Mouse (Mus musculus): ENCODE measurements around the gene Nphs2. TPM values are rescaled to one million over a fixed set of nuclear protein-coding genes. Genes with fewer than 3 reads are reported as not detected.
"Not testable (repeated sequence)": the region's sequence is repeated elsewhere in the genome, so short reads cannot be mapped to it uniquely, and the experiment has no call there.

Gene Nphs2
- polyA plus RNA-seq, 2 experiments, result 0.01 TPM; not detected in 1

- no peaks in the 10 kb centered on the region for H3K27me3 ChIP-seq (ENCODE audit: control insufficient read depth, insufficient read depth, low read length)
- H3K9me3 ChIP-seq (ENCODE audit: control insufficient read depth, low read length), result no peaks in the 10 kb centered on the region
- H3K36me3 ChIP-seq (replicated peaks; ENCODE audit: control insufficient read depth, insufficient read depth, low read depth), result no peaks in the 10 kb centered on the region
- 0 out of 4 replicates have a peak, but pooled peaks cover 0 to 6% of the 10 kb centered on the region in 2 experiments for H3K4me1 ChIP-seq (replicated peaks; ENCODE audit: control insufficient read depth in 2 of 2, insufficient read depth in 2 of 2, low read length in 1 of 2)
- H3K4me2 ChIP-seq (ENCODE audit: low read depth), result no peak overlapping the region
- H3K4me3 ChIP-seq (ENCODE audit: insufficient read depth in 1 of 2, low read depth in 2 of 2, low read length in 2 of 2), result no peak overlapping the region
- H3K9ac ChIP-seq (replicated peaks), result no peak overlapping the region
- TF ChIP-seq EP300 (IDR thresholded peaks at IDR 0.05; ENCODE audit: low read depth), result no peak
- no peak for TF ChIP-seq CTCF (IDR thresholded peaks at IDR 0.05; ENCODE audit: low read depth)
- DNase-seq (ENCODE audit: low read depth in 3 of 3, low spot score in 3 of 3), result no peak
- H3K27ac ChIP-seq, result no peak overlapping the region
- ATAC-seq (ENCODE audit: insufficient read depth), result no peak
- WGBS (ENCODE audit: insufficient replicate concordance), result 32% methylated on average over 5 of the region's 5 CpGs
Measured at GRCm38 (mm10) chr1:156285541-156285896, 25.0 kb upstream of the Nphs2 start.

GRCm38 (mm10) chr1:156288556-156289221 is 21.8 kb upstream of the Nphs2 start:
- no peaks in the 10 kb centered on the region for H3K36me3 ChIP-seq (replicated peaks; ENCODE audit: control insufficient read depth, insufficient read depth, low read depth)
- no peak overlapping the region for H3K4me3 ChIP-seq (ENCODE audit: insufficient read depth in 1 of 2, low read depth in 2 of 2, low read length in 2 of 2)
- H3K9ac ChIP-seq (replicated peaks), result no peak overlapping the region
- H3K4me2 ChIP-seq (ENCODE audit: low read depth), result no peak overlapping the region
- ATAC-seq (ENCODE audit: insufficient read depth) (no peak), DNase-seq (ENCODE audit: low read depth in 3 of 3, low spot score in 3 of 3) (no peak)
- 0 out of 4 replicates have a peak, but pooled peaks cover 0 to 5% of the 10 kb centered on the region in 2 experiments for H3K4me1 ChIP-seq (replicated peaks; ENCODE audit: control insufficient read depth in 2 of 2, insufficient read depth in 2 of 2, low read length in 1 of 2)
- H3K27me3 ChIP-seq (ENCODE audit: control insufficient read depth, insufficient read depth, low read length), result no peaks in the 10 kb centered on the region
- no peak overlapping the region for H3K27ac ChIP-seq
- H3K9me3 ChIP-seq (ENCODE audit: control insufficient read depth, low read length), result no peaks in the 10 kb centered on the region
- TF ChIP-seq CTCF (IDR thresholded peaks at IDR 0.05; ENCODE audit: low read depth) (no peak), EP300 (IDR thresholded peaks at IDR 0.05; ENCODE audit: low read depth) (no peak)
- 47% methylated on average over 9 of the region's 9 CpGs for WGBS (ENCODE audit: insufficient replicate concordance)

GRCm38 (mm10) chr1:156289222-156289587 is 21.3 kb upstream of the Nphs2 start:
- H3K4me1 ChIP-seq (replicated peaks; ENCODE audit: control insufficient read depth in 2 of 2, insufficient read depth in 2 of 2, low read length in 1 of 2), result not testable (repeated sequence)

GRCm38 (mm10) chr1:156290016-156290415 is 20.5 kb upstream of the Nphs2 start:
- no peaks in the 10 kb centered on the region for H3K36me3 ChIP-seq (replicated peaks; ENCODE audit: control insufficient read depth, insufficient read depth, low read depth)
- no peak overlapping the region for H3K4me2 ChIP-seq (ENCODE audit: low read depth)
- WGBS (ENCODE audit: insufficient replicate concordance), result 70% methylated on average over 6 of the region's 6 CpGs
- H3K9ac ChIP-seq (replicated peaks), result no peak overlapping the region
- H3K27me3 ChIP-seq (ENCODE audit: control insufficient read depth, insufficient read depth, low read length), result no peaks in the 10 kb centered on the region
- no peaks in the 10 kb centered on the region for H3K9me3 ChIP-seq (ENCODE audit: control insufficient read depth, low read length)
- no peak overlapping the region for H3K27ac ChIP-seq
- no peak for DNase-seq (ENCODE audit: low read depth in 3 of 3, low spot score in 3 of 3)
- ATAC-seq (ENCODE audit: insufficient read depth), result no peak
- 0 out of 4 replicates have a peak, but pooled peaks cover 0 to 1% of the 10 kb centered on the region in 2 experiments for H3K4me1 ChIP-seq (replicated peaks; ENCODE audit: control insufficient read depth in 2 of 2, insufficient read depth in 2 of 2, low read length in 1 of 2)
- no peak overlapping the region for H3K4me3 ChIP-seq (ENCODE audit: insufficient read depth in 1 of 2, low read depth in 2 of 2, low read length in 2 of 2)
- TF ChIP-seq EP300 (IDR thresholded peaks at IDR 0.05; ENCODE audit: low read depth) (no peak), CTCF (IDR thresholded peaks at IDR 0.05; ENCODE audit: low read depth) (no peak)

More at GRCm38 (mm10) chr1:156289222-156289587, 21.3 kb upstream of the Nphs2 start:
- peak in 1 of 3 experiments; percentile 5 for DNase-seq (ENCODE audit: low read depth in 3 of 3, low spot score in 3 of 3)
- not testable (repeated sequence) for H3K36me3 ChIP-seq (replicated peaks; ENCODE audit: control insufficient read depth, insufficient read depth, low read depth); H3K9ac ChIP-seq (replicated peaks); ATAC-seq (ENCODE audit: insufficient read depth); H3K27me3 ChIP-seq (ENCODE audit: control insufficient read depth, insufficient read depth, low read length); H3K4me3 ChIP-seq (ENCODE audit: insufficient read depth in 1 of 2, low read depth in 2 of 2, low read length in 2 of 2); H3K4me2 ChIP-seq (ENCODE audit: low read depth); H3K9me3 ChIP-seq (ENCODE audit: control insufficient read depth, low read length); H3K27ac ChIP-seq
- WGBS (ENCODE audit: insufficient replicate concordance), result 18% methylated on average over 9 of the region's 10 CpGs

GRCm38 (mm10) chr1:156302911-156303749 is 7.4 kb upstream of the Nphs2 start, which contains the start of gene Tdrd5:
Tdrd5 (minus strand) TSS chr1:156303664.
- Histone ChIP-seq H3K27ac (no peak within 1 kb of the TSS), H3K9me3 (ENCODE audit: control insufficient read depth, low read length) (no peaks in the 10 kb centered on the region), H3K4me1 (replicated peaks; ENCODE audit: control insufficient read depth in 2 of 2, insufficient read depth in 2 of 2, low read length in 1 of 2) (no peaks in the 10 kb centered on the region), H3K4me2 (ENCODE audit: low read depth) (peak within 1 kb of the TSS; percentile 64), H3K27me3 (ENCODE audit: control insufficient read depth, insufficient read depth, low read length) (peaks cover 44% of the 10 kb centered on the region), H3K4me3 (ENCODE audit: insufficient read depth in 1 of 2, low read depth in 2 of 2, low read length in 2 of 2) (peak within 1 kb of the TSS; percentile 52 to 57), H3K9ac (replicated peaks) (no peak within 1 kb of the TSS), H3K36me3 (replicated peaks; ENCODE audit: control insufficient read depth, insufficient read depth, low read depth) (no peaks in the 10 kb centered on the region)
- under 1% methylated on average over 84 of the region's 85 CpGs for WGBS (ENCODE audit: insufficient replicate concordance)
- no peak for TF ChIP-seq CTCF (IDR thresholded peaks at IDR 0.05; ENCODE audit: low read depth)
- TF ChIP-seq EP300 (IDR thresholded peaks at IDR 0.05; ENCODE audit: low read depth), result no peak
- ATAC-seq (ENCODE audit: insufficient read depth), result no peak
- DNase-seq (ENCODE audit: low read depth in 3 of 3, low spot score in 3 of 3), result no peak
